In genomic region chr11:83882552-83882951, GRCm38 (mm10) we compare ENCODE assay signal across 10 mouse cellular contexts. TPM values are rescaled to one million over a fixed set of nuclear protein-coding genes. Genes with fewer than 3 reads are reported as not detected.
A peak's percentile ranks its signal among the peaks of the same experiment; 100 is the strongest.
DNase-seq lines count a peak whose midpoint lies in the region; ATAC-seq and TF ChIP-seq lines count a peak whose summit lies in the region.
"Had no signal": no experiment of that assay in that cellular context is flagged by ENCODE, and none has a peak within 500 bp of the region (broad histone marks: within the 10 kb centered on the region; RNA-seq: fewer than 3 reads in every experiment).

No protein-coding gene starts in this region.

- no peak overlapping the region for H3K9ac ChIP-seq in heart, postnatal 0 days (replicated peaks; ENCODE audit: low read depth, low read length)
- no peak overlapping the region for H3K9ac ChIP-seq in limb, embryonic 11.5 days (ENCODE audit: low read length)
- no peak overlapping the region for H3K9ac ChIP-seq in midbrain, embryonic 11.5 days (ENCODE audit: low read length)
- H3K9ac ChIP-seq: heart, embryonic 15.5 days had no signal

- H3K4me2 ChIP-seq in heart, postnatal 0 days (ENCODE audit: low read depth, low read length): no peak overlapping the region
- no peak overlapping the region for H3K4me2 ChIP-seq in limb, embryonic 11.5 days (ENCODE audit: low read depth, severe bottlenecking)
- no peak overlapping the region for H3K4me2 ChIP-seq in midbrain, embryonic 11.5 days
- H3K4me2 ChIP-seq: heart, embryonic 15.5 days had no signal

- WGBS in heart, postnatal 0 days: 36% methylated on average over 6 of the region's 6 CpGs
- 48% methylated on average over 6 of the region's 6 CpGs for WGBS in limb, embryonic 11.5 days
- WGBS in midbrain, embryonic 11.5 days: 72% methylated on average over 6 of the region's 6 CpGs

- no peaks in the 10 kb centered on the region for H3K27me3 ChIP-seq in heart, postnatal 0 days (ENCODE audit: control insufficient read depth, insufficient read depth, low read length)
- H3K27me3 ChIP-seq in limb, embryonic 11.5 days (ENCODE audit: control insufficient read depth, insufficient read depth, low read length): no peaks in the 10 kb centered on the region
- no peaks in the 10 kb centered on the region for H3K27me3 ChIP-seq in midbrain, embryonic 11.5 days (ENCODE audit: control insufficient read depth, insufficient read depth, low read length)
- H3K27me3 ChIP-seq: heart, embryonic 15.5 days had no signal

- no peaks in the 10 kb centered on the region for H3K36me3 ChIP-seq in heart, postnatal 0 days (replicated peaks; ENCODE audit: control insufficient read depth, insufficient read depth, low read length)
- H3K36me3 ChIP-seq in limb, embryonic 11.5 days (ENCODE audit: control insufficient read depth, insufficient read depth, low read length): no peaks in the 10 kb centered on the region
- H3K36me3 ChIP-seq in midbrain, embryonic 11.5 days (ENCODE audit: control insufficient read depth, insufficient read depth, low read length): no peaks in the 10 kb centered on the region
- H3K36me3 ChIP-seq: heart, embryonic 15.5 days had no signal

- H3K9me3 ChIP-seq in heart, postnatal 0 days (replicated peaks; ENCODE audit: control insufficient read depth, low read length): no peaks in the 10 kb centered on the region
- H3K9me3 ChIP-seq in limb, embryonic 11.5 days (ENCODE audit: control insufficient read depth, low read length): no peaks in the 10 kb centered on the region
- H3K9me3 ChIP-seq in midbrain, embryonic 11.5 days (ENCODE audit: control insufficient read depth, low read length): no peaks in the 10 kb centered on the region
- H3K9me3 ChIP-seq: heart, embryonic 15.5 days had no signal

- H3K4me3 ChIP-seq in heart, postnatal 0 days (ENCODE audit: low read depth, low read length): no peak overlapping the region
- H3K4me3 ChIP-seq in limb, embryonic 11.5 days (ENCODE audit: low read depth, low read length): no peak overlapping the region
- H3K4me3 ChIP-seq in midbrain, embryonic 11.5 days (ENCODE audit: low read depth, low read length): no peak overlapping the region
- H3K4me3 ChIP-seq: heart, embryonic 15.5 days had no signal

- peak; percentile 32 for DNase-seq in heart, postnatal 0 days (ENCODE audit: low spot score)
- no peak for DNase-seq in heart, adult 8-10 months (ENCODE audit: low spot score)
- peak; percentile 14 for DNase-seq in urinary bladder, postnatal 14 days (ENCODE audit: low spot score)
- DNase-seq in urinary bladder, adult 18-20 months (ENCODE audit: low spot score in 2 of 2): no peak
- DNase-seq in limb, embryonic 11.5 days (ENCODE audit: low spot score): peak; percentile 28
- DNase-seq in gastrocnemius, postnatal 10 days: no peak
- no peak for DNase-seq in midbrain, embryonic 11.5 days (ENCODE audit: low spot score, missing footprints)

- ATAC-seq in heart, postnatal 0 days (ENCODE audit: insufficient read depth, low read depth): peak; percentile 14; the same call in 1 of the 2 replicates
- ATAC-seq in limb, embryonic 11.5 days (ENCODE audit: insufficient number of reproducible peaks, low FRiP score, low TSS enrichment, low read depth): no peak
- no peak for ATAC-seq in monocyte, adult 5-6 weeks (replicated peaks; ENCODE audit: insufficient number of reproducible peaks, low FRiP score, low TSS enrichment, poor library complexity, severe bottlenecking)
- no peak for ATAC-seq in midbrain, embryonic 11.5 days (ENCODE audit: low FRiP score)

- H3K27ac ChIP-seq in heart, postnatal 0 days (ENCODE audit: low read depth): no peak overlapping the region
- H3K27ac ChIP-seq in limb, embryonic 11.5 days (replicated peaks; ENCODE audit: low read depth, low read length): no peak overlapping the region
- H3K27ac ChIP-seq in midbrain, embryonic 11.5 days (ENCODE audit: low read depth, low read length): no peak overlapping the region
- H3K27ac ChIP-seq: heart, embryonic 15.5 days; macrophage had no signal

- peaks cover 9% of the 10 kb centered on the region for H3K4me1 ChIP-seq in heart, postnatal 0 days (ENCODE audit: control insufficient read depth, insufficient read depth)
- H3K4me1 ChIP-seq in limb, embryonic 11.5 days (ENCODE audit: control insufficient read depth, insufficient read depth, low read length): no peaks in the 10 kb centered on the region
- H3K4me1 ChIP-seq in midbrain, embryonic 11.5 days (ENCODE audit: control insufficient read depth, insufficient read depth, low read length): no peaks in the 10 kb centered on the region

- TF ChIP-seq EP300 in heart, postnatal 0 days (IDR thresholded peaks at IDR 0.05; ENCODE audit: low read depth): no peak

- no peak for TF ChIP-seq CTCF in heart, postnatal 0 days (IDR thresholded peaks at IDR 0.05; ENCODE audit: low read depth)

RNA-seq across cellular contexts. Expression of gene Hnf1b, which starts 32.7 kb away (rescaled TPM):
- total RNA-seq in heart, postnatal 0 days (2014; rRNA removed; ENCODE audit: low replicate concordance): not detected in 2 replicates
- 0.05 TPM in 1 of 2 replicates, not detected in the other for polyA plus RNA-seq in heart, postnatal 0 days (2015; fragmentation: Nextera tagmentation; extraction: Ambion mirVana)
- not detected for total RNA-seq in heart, adult 8-10 months (2022)
- 0.25 TPM in 1 of 2 replicates, not detected in the other for polyA plus RNA-seq in limb, embryonic 11.5 days (2014; fragmentation: Nextera tagmentation; extraction: Ambion mirVana)
- not detected for total RNA-seq in gastrocnemius, postnatal 10 days (2021)
- total RNA-seq in monocyte, adult 5-6 weeks (2017): not detected in 3 replicates
- not detected in 2 replicates for polyA plus RNA-seq in midbrain, embryonic 11.5 days (2014; fragmentation: Nextera tagmentation; extraction: Ambion mirVana)
- polyA plus RNA-seq: macrophage had no signal

RNA-seq across cellular contexts. Expression of gene Ddx52, which starts 59.3 kb away (rescaled TPM):
- total RNA-seq in heart, postnatal 0 days (2014; rRNA removed; ENCODE audit: low replicate concordance): 9.4 and 17.1 TPM in 2 replicates
- polyA plus RNA-seq in heart, postnatal 0 days (2015; fragmentation: Nextera tagmentation; extraction: Ambion mirVana): 13.9 and 14.9 TPM in 2 replicates
- total RNA-seq in heart, adult 8-10 months (2022): 10 to 100 TPM in 2 of 4 experiments, 1 to 10 TPM in 2; 9.7 to 11.8 (median 10.0) TPM
- 51.5 and 53.2 TPM in 2 replicates for polyA plus RNA-seq in limb, embryonic 11.5 days (2014; fragmentation: Nextera tagmentation; extraction: Ambion mirVana)
- 10 to 100 TPM; 11.0 to 12.4 TPM for total RNA-seq in gastrocnemius, postnatal 10 days (2021)
- 69.7 to 99.0 TPM (median 93.0 TPM) in 3 replicates for total RNA-seq in monocyte, adult 5-6 weeks (2017)
- polyA plus RNA-seq in midbrain, embryonic 11.5 days (2014; fragmentation: Nextera tagmentation; extraction: Ambion mirVana): 50.8 and 58.0 TPM in 2 replicates

Comparison
In these comparisons a context has a peak if more than half of its experiments do, and no peak if none do; other contexts are left out.
1. DNase-seq: peak in heart, postnatal 0 days (single experiment), urinary bladder, postnatal 14 days (single experiment) and limb, embryonic 11.5 days (single experiment); none in heart, adult 8-10 months (single experiment), urinary bladder, adult 18-20 months (0 of 2), gastrocnemius, postnatal 10 days (single experiment) and midbrain, embryonic 11.5 days (single experiment).